Mouse (Mus musculus): ENCODE measurements around the gene Arhgap17. TPM values are rescaled to one million over a fixed set of nuclear protein-coding genes. Genes with fewer than 3 reads are reported as not detected.
A peak's percentile ranks its signal among the peaks of the same experiment; 100 is the strongest.

Arhgap17 gene
- total and polyA plus RNA-seq, 3 experiments: 2.6 to 124 (median 33.7) TPM

DNA sequence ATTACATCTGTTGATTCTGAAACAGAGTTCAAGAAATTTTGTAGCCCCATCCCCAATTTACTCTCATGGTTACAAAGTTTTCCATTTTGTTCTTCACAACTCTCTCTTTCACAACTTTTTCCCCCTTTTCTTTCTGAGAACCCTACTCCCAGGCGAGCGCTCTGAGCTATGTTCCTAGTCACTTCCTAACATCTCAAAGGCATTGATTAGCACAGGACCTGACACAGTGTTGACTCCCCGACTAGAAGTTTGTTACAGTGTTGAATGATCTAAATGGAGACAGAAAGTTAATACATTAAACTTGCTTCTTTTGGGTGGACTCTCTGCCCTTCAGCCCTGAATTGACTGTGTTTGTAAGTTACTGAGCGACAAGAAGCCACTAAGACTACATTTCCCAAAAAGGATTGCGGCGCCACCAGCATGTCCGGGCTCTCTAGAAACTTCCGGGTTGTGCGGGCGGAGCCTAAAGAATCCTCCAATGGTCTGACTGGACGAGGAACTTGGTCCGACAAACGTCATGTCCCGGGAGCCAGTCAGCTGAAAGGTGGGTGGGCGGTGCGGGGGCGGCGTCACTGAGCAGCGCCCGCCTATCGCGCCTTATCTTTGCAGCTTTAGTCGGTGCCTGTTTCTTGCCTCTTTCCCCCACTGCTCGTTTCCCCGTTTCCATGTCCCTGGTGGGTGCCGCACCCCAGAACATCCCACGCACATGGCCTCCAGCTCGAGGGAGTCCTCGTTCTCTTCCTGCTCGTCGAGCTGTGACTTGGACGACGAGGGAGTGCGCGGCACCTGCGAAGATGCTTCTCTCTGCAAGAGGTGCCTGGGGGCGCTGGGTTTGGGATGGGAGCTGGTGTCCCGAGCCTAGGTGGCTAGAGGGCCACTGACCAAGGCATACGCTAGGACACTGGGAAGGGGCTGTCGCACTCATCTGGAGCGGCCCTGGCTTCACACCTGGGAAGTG, 8.0 kb upstream of the Arhgap17 start (continued):
- TF ChIP-seq ZKSCAN1 (IDR thresholded peaks at IDR 0.05; ENCODE audit: low read depth, low read length) (no peak), POLR2A (IDR thresholded peaks at IDR 0.05; ENCODE audit: control insufficient read depth in 1 of 2, insufficient read depth in 1 of 2, low read depth in 1 of 2, low read length in 2 of 2, poor library complexity in 1 of 2) (peak; percentile 43 to 87; a peak in 2 of 4 replicates), GATA1 (IDR thresholded peaks at IDR 0.05; ENCODE audit: low read depth, low read length) (peak; percentile 76), ELF1 (IDR thresholded peaks at IDR 0.05; ENCODE audit: low read depth, low read length) (peak; percentile 99), MAX (IDR thresholded peaks at IDR 0.05; ENCODE audit: low read length) (peak; percentile 75), KAT2A (conservative IDR thresholded peaks at IDR 0.05; ENCODE audit: low read depth, low read length) (peak; percentile 92), MEF2A (IDR thresholded peaks at IDR 0.05; ENCODE audit: extremely low read depth, insufficient replicate concordance, low read depth, low read length, poor library complexity, severe bottlenecking) (no peak), TCF12 (IDR thresholded peaks at IDR 0.05; ENCODE audit: low read depth, low read length) (peak; percentile 65)

DNA sequence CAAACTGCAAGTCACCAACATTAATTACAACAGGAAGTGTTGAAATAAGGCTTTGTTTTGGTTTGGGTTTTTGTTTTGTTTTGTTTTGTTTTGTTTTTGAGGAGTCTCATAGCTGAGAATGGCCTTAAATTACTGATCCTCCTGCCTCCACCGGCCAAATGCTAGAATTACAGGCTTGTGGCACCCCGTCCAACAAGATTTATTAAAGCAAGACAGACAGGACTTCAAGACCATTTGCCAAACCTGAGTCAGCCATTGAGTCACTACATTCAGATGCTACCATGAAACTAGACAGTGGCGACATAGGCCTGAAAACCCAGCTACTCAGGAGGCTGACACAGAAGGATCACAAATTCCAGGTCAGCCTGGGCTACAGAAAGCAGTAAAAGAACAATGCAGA, 1.8 kb upstream of the Arhgap17 start:
- no peak for TF ChIP-seq SMC3 (IDR thresholded peaks at IDR 0.05; ENCODE audit: low read depth, low read length)
- TF ChIP-seq NELFE (IDR thresholded peaks at IDR 0.05; ENCODE audit: low read depth, low read length): no peak
- TF ChIP-seq USF1 (IDR thresholded peaks at IDR 0.05; ENCODE audit: low read depth, low read length): no peak
- TF ChIP-seq POLR2AphosphoS2 (IDR thresholded peaks at IDR 0.05; ENCODE audit: low read length): no peak
- no peak for TF ChIP-seq HCFC1 (IDR thresholded peaks at IDR 0.05; ENCODE audit: low read depth, low read length)
- TF ChIP-seq ZC3H11A (IDR thresholded peaks at IDR 0.05; ENCODE audit: low read depth, low read length): no peak
- no peak for TF ChIP-seq CHD1 (IDR thresholded peaks at IDR 0.05; ENCODE audit: low read depth, low read length)
- TF ChIP-seq SIN3A (IDR thresholded peaks at IDR 0.05; ENCODE audit: low read length): no peak
- H3K4me3 ChIP-seq (ENCODE audit: control insufficient read depth in 1 of 2, insufficient read depth in 1 of 2, low read depth in 2 of 2, low read length in 2 of 2): no peak overlapping the region

DNA sequence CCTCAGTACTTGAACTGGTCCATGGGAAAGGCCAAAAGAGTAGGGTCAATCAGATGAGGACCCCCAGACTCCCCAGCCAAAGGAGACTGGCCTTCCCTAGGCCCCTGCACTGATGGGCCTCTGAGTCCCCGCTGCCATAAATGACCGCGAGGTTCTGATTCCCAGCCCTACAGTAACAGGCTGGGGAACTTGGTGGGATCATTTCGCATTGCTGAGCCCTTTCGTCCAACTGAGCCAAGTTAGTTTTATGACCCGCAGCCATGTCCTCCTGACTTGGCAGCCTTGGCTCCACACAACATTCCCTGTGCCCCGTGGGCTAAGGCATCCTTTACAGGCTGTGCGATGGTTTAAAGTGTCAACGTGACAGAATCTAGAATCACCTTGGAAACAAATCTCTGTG, 985 bp upstream of the Arhgap17 start:
- no peak overlapping the region for H3K4me3 ChIP-seq (ENCODE audit: control insufficient read depth in 1 of 2, insufficient read depth in 1 of 2, low read depth in 2 of 2, low read length in 2 of 2)
- H3K27ac ChIP-seq (ENCODE audit: control insufficient read depth, low read depth, low read length): no peak overlapping the region
- no peak for DNase-seq (ENCODE audit: low read depth, low spot score)
- H3K27me3 ChIP-seq (ENCODE audit: control insufficient read depth in 1 of 2, insufficient read depth in 2 of 2, low read length in 2 of 2): no peaks in the 10 kb centered on the region
- no peak for TF ChIP-seq MEF2A (IDR thresholded peaks at IDR 0.05; ENCODE audit: extremely low read depth, insufficient replicate concordance, low read depth, low read length, poor library complexity, severe bottlenecking)
- no peaks in the 10 kb centered on the region for H3K9me3 ChIP-seq (replicated peaks; ENCODE audit: insufficient read depth, low read length)
- peaks cover 7 to 29% of the 10 kb centered on the region in 2 experiments; a peak in 3 of 4 replicates for H3K4me1 ChIP-seq (ENCODE audit: control insufficient read depth in 1 of 2, insufficient read depth in 2 of 2, low read length in 2 of 2)
- no peak overlapping the region for H3K9ac ChIP-seq (ENCODE audit: control insufficient read depth, low read depth, low read length, poor library complexity, severe bottlenecking)
- peaks cover 13% of the 10 kb centered on the region for H3K79me2 ChIP-seq (ENCODE audit: control insufficient read depth, insufficient read depth, low read length, poor library complexity)
- H3K36me3 ChIP-seq (ENCODE audit: control insufficient read depth in 1 of 2, insufficient read depth in 2 of 2, low read length in 2 of 2): peaks cover 0 to 23% of the 10 kb centered on the region in 2 experiments; a peak in 2 of 4 replicates

More for the DNA sequence above, 1.8 kb upstream of the Arhgap17 start:
- DNase-seq (ENCODE audit: low read depth, low spot score): no peak
- Histone ChIP-seq H3K79me2 (ENCODE audit: control insufficient read depth, insufficient read depth, low read length, poor library complexity) (peaks cover 13% of the 10 kb centered on the region), H3K9ac (ENCODE audit: control insufficient read depth, low read depth, low read length, poor library complexity, severe bottlenecking) (no peak overlapping the region), H3K9me3 (replicated peaks; ENCODE audit: insufficient read depth, low read length) (no peaks in the 10 kb centered on the region), H3K27ac (ENCODE audit: control insufficient read depth, low read depth, low read length) (no peak overlapping the region), H3K4me1 (ENCODE audit: control insufficient read depth in 1 of 2, insufficient read depth in 2 of 2, low read length in 2 of 2) (peaks cover 6 to 24% of the 10 kb centered on the region in 2 experiments; a peak in 3 of 4 replicates), H3K36me3 (ENCODE audit: control insufficient read depth in 1 of 2, insufficient read depth in 2 of 2, low read length in 2 of 2) (peaks cover 0 to 19% of the 10 kb centered on the region in 2 experiments; a peak in 2 of 4 replicates), H3K27me3 (ENCODE audit: control insufficient read depth in 1 of 2, insufficient read depth in 2 of 2, low read length in 2 of 2) (no peaks in the 10 kb centered on the region)
